Mouse (Mus musculus) lung, embryonic 16.5 days (tissue): ENCODE data around the gene Olfr568. TPM values are rescaled to one million over a fixed set of nuclear protein-coding genes. Genes with fewer than 3 reads are reported as not detected.

Experiments used
- ATAC-seq: fragments of 200-750 bp; cut with Nextera tagmentation; 2 replicates; pipeline ENCODE4 v1.8.0; 2017; ENCODE audit warnings: low read depth, mild to moderate bottlenecking, moderate library complexity
- H3K27ac ChIP-seq: fragments of 300-500 bp; sonication (generic); 2 replicates; pipeline ENCODE4 v1.5.1; 2014; ENCODE audit warnings: mild to moderate bottlenecking, control low read depth, low read length
- H3K27me3 ChIP-seq: fragments of 300-500 bp; sonication (generic); 2 replicates; pipeline ENCODE4 v1.6.1; 2014; ENCODE audit warnings: low read depth, low read length, mixed read lengths; ENCODE audit not compliant: control insufficient read depth, insufficient read depth
- H3K36me3 ChIP-seq: fragments of 300-500 bp; sonication (generic); 2 replicates; pipeline ENCODE4 v1.6.1; 2014; ENCODE audit warnings: low read length; ENCODE audit not compliant: control insufficient read depth, insufficient read depth
- H3K4me1 ChIP-seq: fragments of 300-500 bp; sonication (generic); replicated peaks from 2 replicates; pipeline ENCODE4 v1.6.1; 2014; ENCODE audit warnings: low read length, mixed read lengths; ENCODE audit not compliant: control insufficient read depth, insufficient read depth
- H3K4me2 ChIP-seq: fragments of 300-500 bp; sonication (generic); 2 replicates; pipeline ENCODE4 v1.6.1; 2014; ENCODE audit warnings: low read depth, low read length, control low read depth
- H3K4me3 ChIP-seq: fragments of 300-500 bp; sonication (generic); 2 replicates; pipeline ENCODE4 v1.5.1; 2014; ENCODE audit warnings: mild to moderate bottlenecking, low read length, control low read depth
- H3K9ac ChIP-seq: fragments of 300-500 bp; sonication (generic); 2 replicates; pipeline ENCODE4 v1.6.1; 2014; ENCODE audit warnings: low read length, control low read depth
- H3K9me3 ChIP-seq: fragments of 300-500 bp; sonication (generic); 2 replicates; pipeline ENCODE4 v1.6.1; 2016; ENCODE audit warnings: low read length; ENCODE audit not compliant: control insufficient read depth
- WGBS: fragments of 180-500 bp; shearing (Covaris S2); extraction: QIAGEN DNeasy Blood & Tissue Kit; methylation state at CpG from one replicate; pipeline ENCODE4 v1.1.7; 2014; 5-methylcytosine and 5-hydroxymethylcytosine counted together
- polyA plus RNA-seq: library from polyadenylated mRNA; unstranded; fragments of >200 nt; fragmentation: Nextera tagmentation; extraction: Ambion mirVana; gene quantifications from 2 replicates; pipeline ENCODE4 v1.2.1, GENCODE M21; 2015

Gene Olfr568
- polyA plus RNA-seq, result not detected in 2 replicates

DNA sequence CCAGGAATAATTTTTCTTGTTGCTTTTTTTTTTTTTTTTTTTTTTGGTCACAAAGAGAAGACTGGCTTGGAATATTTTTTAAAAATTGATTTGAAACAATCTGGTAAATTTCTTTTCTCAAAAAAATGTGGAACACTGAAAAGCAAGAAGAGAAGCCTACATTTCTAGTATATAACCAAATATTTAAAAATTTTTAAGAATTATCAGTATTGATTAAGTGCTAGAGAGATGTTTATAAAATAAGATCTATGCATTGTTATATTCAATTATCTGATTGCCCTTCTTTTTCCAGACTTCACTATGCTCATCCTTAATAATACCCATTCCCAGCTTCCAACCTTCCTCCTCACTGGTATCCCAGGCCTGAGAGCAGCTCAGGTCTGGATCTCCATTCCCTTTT is at the start of gene Olfr568:
TSS of gene Olfr568 (plus strand) at position 301 of the 400 bp plus-strand sequence.
- no peak for ATAC-seq
- Histone ChIP-seq H3K9ac (no peak within 1 kb of the TSS), H3K27ac (no peak within 1 kb of the TSS), H3K9me3 (no peaks in the 10 kb centered on the region), H3K27me3 (no peaks in the 10 kb centered on the region), H3K4me2 (no peak within 1 kb of the TSS), H3K36me3 (no peaks in the 10 kb centered on the region), H3K4me3 (no peak within 1 kb of the TSS), H3K4me1 (no peaks in the 10 kb centered on the region)

DNA sequence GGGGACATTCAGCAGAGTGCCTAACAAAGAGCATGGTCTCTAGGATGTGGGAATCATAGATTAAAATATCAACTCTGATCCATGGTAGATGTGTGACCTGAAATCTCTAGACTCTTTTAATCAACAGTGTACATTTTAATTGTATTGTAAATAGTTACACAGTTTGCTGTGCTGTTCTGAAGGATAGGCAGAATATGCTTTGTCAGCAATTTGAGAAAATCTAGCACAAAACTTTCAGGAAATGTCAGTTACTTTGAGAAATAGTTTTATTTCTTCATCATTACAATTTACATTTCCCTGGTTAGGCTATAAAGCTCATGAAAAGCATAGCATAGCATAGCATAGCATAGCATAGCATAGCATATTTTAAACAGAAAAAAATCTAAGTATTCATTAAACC is 21.1 kb upstream of the Olfr568 start:
- H3K27me3 ChIP-seq, result no peaks in the 10 kb centered on the region
- H3K27ac ChIP-seq, result no peak overlapping the region
- no peak overlapping the region for H3K9ac ChIP-seq
- no peaks in the 10 kb centered on the region for H3K9me3 ChIP-seq
- H3K4me2 ChIP-seq, result no peak overlapping the region
- no peaks in the 10 kb centered on the region for H3K36me3 ChIP-seq
- no peak for ATAC-seq
- H3K4me1 ChIP-seq, result no peaks in the 10 kb centered on the region
- no peak overlapping the region for H3K4me3 ChIP-seq

DNA sequence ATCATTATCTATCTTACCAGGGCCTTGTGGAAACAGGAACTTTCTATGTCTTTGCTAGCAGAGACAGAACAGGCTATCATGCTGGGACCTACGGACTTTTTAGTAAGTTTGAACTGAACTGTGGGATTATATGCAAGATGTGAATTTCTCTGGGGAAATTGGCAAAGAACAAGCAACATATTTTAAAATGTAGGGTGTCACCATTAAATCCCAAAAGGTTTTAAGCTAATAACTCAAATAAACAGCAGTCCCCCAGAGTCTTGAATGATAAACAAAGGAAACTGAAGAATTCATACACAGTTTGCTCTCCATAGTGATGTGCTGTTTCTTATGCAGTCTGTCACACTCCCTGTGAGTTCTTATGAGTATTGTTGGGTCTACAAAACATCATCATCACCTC is 18.3 kb upstream of the Olfr568 start, which contains the start of gene Olfr566:
TSS of gene Olfr566 (minus strand) at position 101 of the 400 bp plus-strand sequence.
- Histone ChIP-seq H3K27me3 (no peaks in the 10 kb centered on the region), H3K4me3 (no peak within 1 kb of the TSS), H3K9ac (no peak within 1 kb of the TSS), H3K27ac (no peak within 1 kb of the TSS), H3K4me2 (no peak within 1 kb of the TSS), H3K36me3 (no peaks in the 10 kb centered on the region), H3K9me3 (no peaks in the 10 kb centered on the region), H3K4me1 (no peaks in the 10 kb centered on the region)
- WGBS, result 79% methylated on average over 1 of the region's 1 CpGs
- ATAC-seq, result no peak

- Histone ChIP-seq H3K9ac (no peak within 1 kb of the TSS), H3K4me2 (no peak within 1 kb of the TSS), H3K36me3 (no peaks in the 10 kb centered on the region), H3K27ac (no peak within 1 kb of the TSS), H3K4me1 (no peaks in the 10 kb centered on the region), H3K9me3 (no peaks in the 10 kb centered on the region), H3K27me3 (no peaks in the 10 kb centered on the region), H3K4me3 (no peak within 1 kb of the TSS)
- WGBS, result 61% methylated on average over 3 of the region's 3 CpGs
- no peak for ATAC-seq
Measured at GRCm38 (mm10) chr7:102890782-102891181, 13.9 kb downstream of the Olfr568 start, which contains the start of gene Olfr569. Gene Olfr569, minus strand, starts transcription at chr7:102890882.

DNA sequence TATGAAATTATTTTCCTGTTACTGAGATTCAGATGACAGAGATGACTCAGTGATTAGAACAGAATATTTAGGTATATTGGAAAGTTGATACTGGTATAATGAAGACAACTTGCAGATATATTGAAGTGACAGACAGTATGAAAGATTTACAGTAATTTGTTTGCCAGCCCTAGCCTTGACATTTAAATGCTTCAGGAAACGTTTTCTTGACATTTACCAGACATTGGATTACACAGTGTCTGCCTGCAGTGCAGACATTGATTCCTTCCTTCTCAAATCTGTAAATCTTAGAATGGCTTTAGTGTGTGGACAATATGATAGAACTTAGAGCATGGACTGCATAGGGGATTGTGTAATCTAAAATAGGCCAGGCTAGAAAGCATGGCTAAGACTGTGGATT is 38.3 kb downstream of the Olfr568 start:
- H3K4me2 ChIP-seq, result no peak overlapping the region
- H3K9me3 ChIP-seq, result no peaks in the 10 kb centered on the region
- no peak overlapping the region for H3K9ac ChIP-seq
- H3K36me3 ChIP-seq, result no peaks in the 10 kb centered on the region
- H3K4me1 ChIP-seq, result no peaks in the 10 kb centered on the region
- no peak overlapping the region for H3K27ac ChIP-seq
- ATAC-seq, result no peak
- no peak overlapping the region for H3K4me3 ChIP-seq
- no peaks in the 10 kb centered on the region for H3K27me3 ChIP-seq
- 29% methylated on average over 1 of the region's 1 CpGs for WGBS

- Histone ChIP-seq H3K4me2 (no peak overlapping the region), H3K9ac (no peak overlapping the region), H3K4me3 (no peak overlapping the region), H3K36me3 (no peaks in the 10 kb centered on the region), H3K27me3 (no peaks in the 10 kb centered on the region), H3K9me3 (no peaks in the 10 kb centered on the region), H3K4me1 (no peaks in the 10 kb centered on the region), H3K27ac (no peak overlapping the region)
- no peak for ATAC-seq
- 41% methylated on average over 5 of the region's 5 CpGs for WGBS
Measured at GRCm38 (mm10) chr7:102916405-102916804, 39.5 kb downstream of the Olfr568 start.

GRCm38 (mm10) chr7:102917032-102917875 is 40.3 kb downstream of the Olfr568 start, which contains the start of gene Olfr571:
Gene Olfr571, minus strand, starts transcription at chr7:102917536.
- no peak for ATAC-seq
- H3K4me2 ChIP-seq, result no peak within 1 kb of the TSS
- no peaks in the 10 kb centered on the region for H3K4me1 ChIP-seq
- no peak within 1 kb of the TSS for H3K9ac ChIP-seq
- 52% methylated on average over 4 of the region's 4 CpGs for WGBS
- no peaks in the 10 kb centered on the region for H3K36me3 ChIP-seq
- H3K27me3 ChIP-seq, result no peaks in the 10 kb centered on the region
- H3K27ac ChIP-seq, result no peak within 1 kb of the TSS
- no peaks in the 10 kb centered on the region for H3K9me3 ChIP-seq
- H3K4me3 ChIP-seq, result no peak within 1 kb of the TSS

GRCm38 (mm10) chr7:102919632-102920031 is 42.7 kb downstream of the Olfr568 start:
- no peak overlapping the region for H3K9ac ChIP-seq
- no peaks in the 10 kb centered on the region for H3K4me1 ChIP-seq
- no peaks in the 10 kb centered on the region for H3K27me3 ChIP-seq
- H3K27ac ChIP-seq, result no peak overlapping the region
- H3K36me3 ChIP-seq, result no peaks in the 10 kb centered on the region
- no peaks in the 10 kb centered on the region for H3K9me3 ChIP-seq
- WGBS, result 9% methylated on average over 1 of the region's 1 CpGs
- H3K4me2 ChIP-seq, result no peak overlapping the region
- H3K4me3 ChIP-seq, result no peak overlapping the region
- 0 out of 2 replicates have a peak, but pooled peaks have one; percentile 10 for ATAC-seq

- WGBS, result 53% methylated on average over 1 of the region's 1 CpGs
- H3K4me3 ChIP-seq, result no peak within 1 kb of the TSS
- H3K4me2 ChIP-seq, result no peak within 1 kb of the TSS
- no peaks in the 10 kb centered on the region for H3K36me3 ChIP-seq
- H3K9me3 ChIP-seq, result no peaks in the 10 kb centered on the region
- ATAC-seq, result no peak
- H3K9ac ChIP-seq, result no peak within 1 kb of the TSS
- H3K27me3 ChIP-seq, result no peaks in the 10 kb centered on the region
- no peaks in the 10 kb centered on the region for H3K4me1 ChIP-seq
- no peak within 1 kb of the TSS for H3K27ac ChIP-seq
Measured at GRCm38 (mm10) chr7:102924109-102924508, 47.2 kb downstream of the Olfr568 start, which contains the start of gene Olfr572. Gene Olfr572, plus strand, starts transcription at chr7:102924409.
